Mouse (Mus musculus): ENCODE data around the gene Klf13. TPM values are rescaled to one million over a fixed set of nuclear protein-coding genes. Genes with fewer than 3 reads are reported as not detected.
A peak's percentile ranks its signal among the peaks of the same experiment; 100 is the strongest.

The Klf13 gene
- polyA plus RNA-seq, 1 experiment from 2014 or later: 22.1 TPM

GRCm38 (mm10) chr7:63939397-63939951 is 759 bp upstream of the Klf13 start:
- Histone ChIP-seq H3K9ac (ENCODE audit: low read depth, low read length) (peak overlapping the region; percentile 86), H3K4me1 (ENCODE audit: control insufficient read depth, insufficient read depth, low read depth, low read length) (peaks cover 18% of the 10 kb centered on the region), H3K9me3 (ENCODE audit: control insufficient read depth, low read length) (no peaks in the 10 kb centered on the region), H3K27me3 (replicated peaks; ENCODE audit: control insufficient read depth, insufficient read depth, low read length) (no peaks in the 10 kb centered on the region), H3K27ac (ENCODE audit: low read depth, low read length) (peak overlapping the region; percentile 98), H3K4me3 (ENCODE audit: low read length) (peak overlapping the region; percentile 88), H3K4me2 (ENCODE audit: low read length) (peak overlapping the region; percentile 94), H3K36me3 (ENCODE audit: control insufficient read depth, insufficient read depth, low read length) (no peaks in the 10 kb centered on the region)
- ATAC-seq: peak; percentile 50
- 1% methylated on average over 33 of the region's 39 CpGs for WGBS

DNA sequence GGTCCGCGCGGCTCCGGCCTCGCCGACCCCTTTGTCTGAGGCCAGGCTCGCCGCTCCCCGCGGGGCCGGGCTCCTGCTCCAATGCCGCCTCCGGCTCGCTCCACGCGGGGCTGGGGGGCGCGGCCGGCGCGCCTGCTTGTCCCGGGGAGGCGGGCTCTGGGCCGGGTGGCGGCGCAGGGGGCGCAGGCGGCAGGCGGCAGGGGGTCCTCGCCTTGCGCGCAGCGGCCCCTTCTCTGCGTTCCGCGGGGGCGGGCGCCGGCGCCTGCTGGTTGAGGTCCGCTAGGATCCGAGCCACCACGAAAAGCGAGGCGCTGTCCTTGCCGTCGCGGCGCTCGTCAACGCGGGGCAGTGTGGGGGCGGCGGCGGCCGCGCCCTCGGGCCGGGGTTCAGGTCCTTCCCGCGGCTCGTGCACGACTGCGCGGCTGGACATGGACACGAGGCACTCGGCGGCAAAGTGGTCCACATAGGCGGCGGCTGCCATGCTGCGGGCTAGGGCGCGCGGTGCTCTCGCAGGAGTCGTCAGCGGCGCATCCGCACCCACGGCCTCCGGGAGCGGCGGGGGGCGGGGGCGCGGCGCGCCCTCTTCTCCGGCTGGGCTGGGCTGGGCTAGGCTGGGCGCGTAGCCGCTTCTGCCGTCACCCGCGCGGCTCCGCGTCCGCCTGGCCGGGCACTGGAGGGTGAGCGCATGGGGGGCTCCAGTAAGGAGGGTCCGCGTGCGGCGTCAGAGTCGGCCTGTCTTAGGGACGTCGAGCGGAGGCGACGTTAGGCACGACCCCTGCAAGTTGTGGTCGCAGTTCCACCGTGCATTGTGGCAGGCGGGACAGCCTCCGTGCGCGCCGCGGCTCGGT is 425 bp downstream of the Klf13 start:
- peak overlapping the region; percentile 92 for H3K9ac ChIP-seq (ENCODE audit: low read depth, low read length)
- H3K4me1 ChIP-seq (ENCODE audit: control insufficient read depth, insufficient read depth, low read depth, low read length): peaks cover 28% of the 10 kb centered on the region
- no peaks in the 10 kb centered on the region for H3K9me3 ChIP-seq (ENCODE audit: control insufficient read depth, low read length)
- peak overlapping the region; percentile 98 for H3K27ac ChIP-seq (ENCODE audit: low read depth, low read length)
- H3K4me2 ChIP-seq (ENCODE audit: low read length): peak overlapping the region; percentile 80
- WGBS: under 1% methylated on average over 105 of the region's 121 CpGs
- peak overlapping the region; percentile 88 for H3K4me3 ChIP-seq (ENCODE audit: low read length)
- no peaks in the 10 kb centered on the region for H3K36me3 ChIP-seq (ENCODE audit: control insufficient read depth, insufficient read depth, low read length)
- no peak; the same call in 1 of the 2 replicates for ATAC-seq
- no peaks in the 10 kb centered on the region for H3K27me3 ChIP-seq (replicated peaks; ENCODE audit: control insufficient read depth, insufficient read depth, low read length)

GRCm38 (mm10) chr7:63937236-63938065 is 1.3 kb downstream of the Klf13 start:
- H3K4me1 ChIP-seq (ENCODE audit: control insufficient read depth, insufficient read depth, low read depth, low read length): peaks cover 28% of the 10 kb centered on the region
- under 1% methylated on average over 62 of the region's 88 CpGs for WGBS
- peak overlapping the region; percentile 80 for H3K4me2 ChIP-seq (ENCODE audit: low read length)
- H3K9ac ChIP-seq (ENCODE audit: low read depth, low read length): peak overlapping the region; percentile 92
- ATAC-seq: peak; percentile 0; the same call in 1 of the 2 replicates
- H3K27ac ChIP-seq (ENCODE audit: low read depth, low read length): peak overlapping the region; percentile 98
- H3K36me3 ChIP-seq (ENCODE audit: control insufficient read depth, insufficient read depth, low read length): no peaks in the 10 kb centered on the region
- H3K27me3 ChIP-seq (replicated peaks; ENCODE audit: control insufficient read depth, insufficient read depth, low read length): no peaks in the 10 kb centered on the region
- H3K4me3 ChIP-seq (ENCODE audit: low read length): peak overlapping the region; percentile 88
- H3K9me3 ChIP-seq (ENCODE audit: control insufficient read depth, low read length): no peaks in the 10 kb centered on the region

- 1% methylated on average over 11 of the region's 11 CpGs for WGBS
Observed at GRCm38 (mm10) chr7:63936986-63937235, 1.8 kb downstream of the Klf13 start.

GRCm38 (mm10) chr7:63936188-63936985 is 2.3 kb downstream of the Klf13 start:
- H3K27ac ChIP-seq (ENCODE audit: low read depth, low read length): peak overlapping the region; percentile 40
- no peak for ATAC-seq

More at GRCm38 (mm10) chr7:63936986-63937235, 1.8 kb downstream of the Klf13 start:
- H3K36me3 ChIP-seq (ENCODE audit: control insufficient read depth, insufficient read depth, low read length): no peaks in the 10 kb centered on the region
- ATAC-seq: no peak
- no peaks in the 10 kb centered on the region for H3K9me3 ChIP-seq (ENCODE audit: control insufficient read depth, low read length)
- peak overlapping the region; percentile 98 for H3K27ac ChIP-seq (ENCODE audit: low read depth, low read length)
- H3K27me3 ChIP-seq (replicated peaks; ENCODE audit: control insufficient read depth, insufficient read depth, low read length): no peaks in the 10 kb centered on the region
- peaks cover 28% of the 10 kb centered on the region for H3K4me1 ChIP-seq (ENCODE audit: control insufficient read depth, insufficient read depth, low read depth, low read length)
- peak overlapping the region; percentile 88 for H3K4me3 ChIP-seq (ENCODE audit: low read length)
- peak overlapping the region; percentile 80 for H3K4me2 ChIP-seq (ENCODE audit: low read length)
- peak overlapping the region; percentile 92 for H3K9ac ChIP-seq (ENCODE audit: low read depth, low read length)

DNA sequence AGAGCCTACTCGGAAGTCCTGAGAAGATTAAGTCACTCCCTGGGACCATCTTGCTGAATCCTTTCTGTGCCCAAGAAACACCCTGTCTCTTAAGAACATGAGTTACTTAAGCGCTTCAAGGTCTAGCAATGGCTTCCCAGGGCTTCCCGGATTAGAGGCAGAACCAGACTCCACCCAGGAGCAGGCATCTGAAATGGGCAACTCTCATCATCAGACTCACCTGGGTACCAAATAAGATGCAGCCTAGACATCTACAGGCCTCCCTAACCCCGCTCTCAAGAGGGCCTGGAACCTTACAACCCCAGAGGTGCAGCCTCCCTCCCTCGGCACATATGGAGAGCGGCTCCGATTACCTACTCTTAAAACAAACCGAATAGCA is 2.9 kb downstream of the Klf13 start:
- no peak for ATAC-seq
- no peaks in the 10 kb centered on the region for H3K9me3 ChIP-seq (ENCODE audit: control insufficient read depth, low read length)
- H3K27ac ChIP-seq (ENCODE audit: low read depth, low read length): peak overlapping the region; percentile 9
- H3K4me3 ChIP-seq (ENCODE audit: low read length): peak overlapping the region; percentile 88
- no peaks in the 10 kb centered on the region for H3K36me3 ChIP-seq (ENCODE audit: control insufficient read depth, insufficient read depth, low read length)
- peak overlapping the region; percentile 80 for H3K4me2 ChIP-seq (ENCODE audit: low read length)
- H3K9ac ChIP-seq (ENCODE audit: low read depth, low read length): peak overlapping the region; percentile 92
- 17% methylated on average over 8 of the region's 8 CpGs for WGBS
- H3K27me3 ChIP-seq (replicated peaks; ENCODE audit: control insufficient read depth, insufficient read depth, low read length): no peaks in the 10 kb centered on the region
- peaks cover 28% of the 10 kb centered on the region for H3K4me1 ChIP-seq (ENCODE audit: control insufficient read depth, insufficient read depth, low read depth, low read length)

More at GRCm38 (mm10) chr7:63936188-63936985, 2.3 kb downstream of the Klf13 start:
- no peaks in the 10 kb centered on the region for H3K9me3 ChIP-seq (ENCODE audit: control insufficient read depth, low read length)
- under 1% methylated on average over 34 of the region's 34 CpGs for WGBS
- peaks cover 28% of the 10 kb centered on the region for H3K4me1 ChIP-seq (ENCODE audit: control insufficient read depth, insufficient read depth, low read depth, low read length)
- peak overlapping the region; percentile 88 for H3K4me3 ChIP-seq (ENCODE audit: low read length)
- H3K4me2 ChIP-seq (ENCODE audit: low read length): peak overlapping the region; percentile 80
- H3K9ac ChIP-seq (ENCODE audit: low read depth, low read length): peak overlapping the region; percentile 92
- no peaks in the 10 kb centered on the region for H3K27me3 ChIP-seq (replicated peaks; ENCODE audit: control insufficient read depth, insufficient read depth, low read length)
- no peaks in the 10 kb centered on the region for H3K36me3 ChIP-seq (ENCODE audit: control insufficient read depth, insufficient read depth, low read length)

GRCm38 (mm10) chr7:63934530-63934929 is 4.2 kb downstream of the Klf13 start:
- H3K4me1 ChIP-seq (ENCODE audit: control insufficient read depth, insufficient read depth, low read depth, low read length): peaks cover 22% of the 10 kb centered on the region
- no peaks in the 10 kb centered on the region for H3K9me3 ChIP-seq (ENCODE audit: control insufficient read depth, low read length)
- no peak for ATAC-seq
- 0 out of 2 replicates have a peak overlapping the region, but pooled peaks have one; percentile 11 for H3K9ac ChIP-seq (ENCODE audit: low read depth, low read length)
- no peak overlapping the region; the same call in 1 of the 2 replicates for H3K4me3 ChIP-seq (ENCODE audit: low read length)
- 74% methylated on average over 1 of the region's 1 CpGs for WGBS
- no peak overlapping the region for H3K27ac ChIP-seq (ENCODE audit: low read depth, low read length)
- H3K4me2 ChIP-seq (ENCODE audit: low read length): peak overlapping the region; percentile 80
- H3K27me3 ChIP-seq (replicated peaks; ENCODE audit: control insufficient read depth, insufficient read depth, low read length): no peaks in the 10 kb centered on the region
- no peaks in the 10 kb centered on the region for H3K36me3 ChIP-seq (ENCODE audit: control insufficient read depth, insufficient read depth, low read length)

DNA sequence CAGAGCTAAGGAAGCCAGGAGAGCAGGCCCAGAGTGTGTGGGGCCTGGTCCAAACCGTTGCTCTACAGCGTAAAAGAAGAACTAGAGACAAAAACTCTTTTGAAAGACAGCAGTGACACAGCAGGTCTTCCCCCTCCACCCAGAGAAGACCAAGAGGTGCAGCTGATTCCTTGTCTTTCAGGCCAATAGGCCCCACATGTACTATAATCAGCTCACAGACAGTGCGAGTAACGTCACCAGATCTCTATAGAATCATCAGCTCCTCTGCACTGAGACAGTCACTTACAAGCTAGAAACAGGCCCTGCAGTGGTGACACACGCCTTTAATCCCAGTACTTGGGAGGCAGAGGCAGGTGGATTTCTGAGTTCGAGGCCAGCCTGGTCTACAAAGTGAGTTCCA is 4.8 kb downstream of the Klf13 start:
- Histone ChIP-seq H3K4me3 (ENCODE audit: low read length) (no peak overlapping the region), H3K9ac (ENCODE audit: low read depth, low read length) (no peak overlapping the region), H3K36me3 (ENCODE audit: control insufficient read depth, insufficient read depth, low read length) (no peaks in the 10 kb centered on the region), H3K9me3 (ENCODE audit: control insufficient read depth, low read length) (no peaks in the 10 kb centered on the region), H3K4me2 (ENCODE audit: low read length) (no peak overlapping the region), H3K27me3 (replicated peaks; ENCODE audit: control insufficient read depth, insufficient read depth, low read length) (no peaks in the 10 kb centered on the region), H3K27ac (ENCODE audit: low read depth, low read length) (no peak overlapping the region), H3K4me1 (ENCODE audit: control insufficient read depth, insufficient read depth, low read depth, low read length) (peaks cover 22% of the 10 kb centered on the region)
- no peak for ATAC-seq
- 74% methylated on average over 6 of the region's 6 CpGs for WGBS
